Comparison of ENCODE assay signal across 9 mouse cellular contexts in genomic region chr1:52230404-52230803, GRCm38 (mm10). TPM values are rescaled to one million over a fixed set of nuclear protein-coding genes. Genes with fewer than 3 reads are reported as not detected.
A peak's percentile ranks its signal among the peaks of the same experiment; 100 is the strongest.
DNase-seq lines count a peak whose midpoint lies in the region; ATAC-seq and TF ChIP-seq lines count a peak whose summit lies in the region.
"Had no signal": no experiment of that assay in that cellular context is flagged by ENCODE, and none has a peak within 500 bp of the region (broad histone marks: within the 10 kb centered on the region; RNA-seq: fewer than 3 reads in every experiment).

No protein-coding gene starts in this region.

- no peaks in the 10 kb centered on the region for H3K27me3 ChIP-seq in heart, postnatal 0 days (ENCODE audit: control insufficient read depth, insufficient read depth, low read length)
- peaks cover 5% of the 10 kb centered on the region for H3K27me3 ChIP-seq in CH12.LX (replicated peaks)
- 0 out of 2 replicates have a peak, but pooled peaks cover 2% of the 10 kb centered on the region for H3K27me3 ChIP-seq in liver, embryonic 13.5 days

- WGBS in heart, postnatal 0 days = 46% methylated on average over 1 of the region's 1 CpGs
- WGBS in liver, embryonic 13.5 days (ENCODE audit: insufficient replicate concordance) = 24% methylated on average over 1 of the region's 1 CpGs

- ATAC-seq in heart, postnatal 0 days (ENCODE audit: insufficient read depth, low read depth) = no peak
- no peak for ATAC-seq in liver, embryonic 13.5 days (ENCODE audit: low read depth)

- H3K36me3 ChIP-seq in heart, postnatal 0 days (replicated peaks; ENCODE audit: control insufficient read depth, insufficient read depth, low read length) = no peaks in the 10 kb centered on the region
- peaks cover 0 to 2% of the 10 kb centered on the region in 2 experiments for H3K36me3 ChIP-seq in CH12.LX (replicated peaks in 1 of 2; ENCODE audit: control insufficient read depth in 1 of 2, insufficient read depth in 1 of 2, low read length in 1 of 2)
- H3K36me3 ChIP-seq in liver, embryonic 13.5 days = no peaks in the 10 kb centered on the region

- intact Hi-C loops in heart, postnatal 14 days (cut with DNase I) = loop anchor here (5.0 kb wide), 2 partner anchors 43 to 63 kb away; no protein-coding TSS in a partner anchor

- H3K27ac ChIP-seq in heart, postnatal 0 days (ENCODE audit: low read depth) = no peak overlapping the region
- no peak overlapping the region for H3K27ac ChIP-seq in CH12.LX (ENCODE audit: insufficient read depth, low read depth)
- peak overlapping the region; percentile 44 for H3K27ac ChIP-seq in liver, embryonic 13.5 days

- H3K9ac ChIP-seq in heart, postnatal 0 days (replicated peaks; ENCODE audit: low read depth, low read length) = no peak overlapping the region
- H3K9ac ChIP-seq in CH12.LX (ENCODE audit: insufficient read depth, low read depth) = peak overlapping the region; percentile 94
- peak overlapping the region; percentile 96; the same call in 1 of the 2 replicates for H3K9ac ChIP-seq in liver, embryonic 13.5 days

- no peak for TF ChIP-seq RAD21 in CH12.LX (IDR thresholded peaks at IDR 0.05; ENCODE audit: low read depth, low read length)

- no peaks in the 10 kb centered on the region for H3K9me3 ChIP-seq in heart, postnatal 0 days (replicated peaks; ENCODE audit: control insufficient read depth, low read length)
- H3K9me3 ChIP-seq in CH12.LX (replicated peaks; ENCODE audit: low read length) = no peaks in the 10 kb centered on the region
- no peaks in the 10 kb centered on the region for H3K9me3 ChIP-seq in liver, embryonic 13.5 days (replicated peaks)

- peaks cover 20% of the 10 kb centered on the region for H3K4me1 ChIP-seq in heart, postnatal 0 days (ENCODE audit: control insufficient read depth, insufficient read depth)
- peaks cover 2 to 28% of the 10 kb centered on the region in 2 experiments; a peak in 3 of 4 replicates for H3K4me1 ChIP-seq in CH12.LX (ENCODE audit: control insufficient read depth in 1 of 2, insufficient read depth in 2 of 2)
- peaks cover 40% of the 10 kb centered on the region for H3K4me1 ChIP-seq in liver, embryonic 13.5 days (replicated peaks)

- TF ChIP-seq POLR2A in CH12.LX (IDR thresholded peaks at IDR 0.05; ENCODE audit: low read depth, low read length) = no peak

- peaks cover 39% of the 10 kb centered on the region for H3K79me2 ChIP-seq in CH12.LX (replicated peaks; ENCODE audit: control insufficient read depth, extremely low read depth, insufficient read depth, poor library complexity, severe bottlenecking)

- peak overlapping the region; percentile 78 for H3K4me2 ChIP-seq in heart, postnatal 0 days (ENCODE audit: low read depth, low read length)
- H3K4me2 ChIP-seq in CH12.LX (ENCODE audit: insufficient read depth, low read depth, poor library complexity, severe bottlenecking) = peak overlapping the region; percentile 99
- peak overlapping the region; percentile 97 for H3K4me2 ChIP-seq in liver, embryonic 13.5 days

- dilution Hi-C loops in CH12.LX (cut with MboI; ENCODE audit: extremely low pct_ligation_motif_present, extremely low pct_unique_long_range_greater_than_20kb, low sequenced_read_pairs) = no loop called here

- TF ChIP-seq EP300 in heart, postnatal 0 days (IDR thresholded peaks at IDR 0.05; ENCODE audit: low read depth) = no peak
- no peak for TF ChIP-seq EP300 in CH12.LX (IDR thresholded peaks at IDR 0.05; ENCODE audit: low read length)

- no peak for DNase-seq in heart, postnatal 0 days (ENCODE audit: low spot score)
- no peak for DNase-seq in heart, postnatal 14 days
- no peak for DNase-seq in CH12.LX (ENCODE audit: extremely low read depth)
- DNase-seq in MEL-GATA-1-ER (ENCODE audit: extremely low read depth, low read depth) = peak; percentile 15
- no peak for DNase-seq in liver, embryonic 13.5 days
- DNase-seq in thymus, postnatal 25 days = no peak
- DNase-seq in left cerebral cortex, adult 9 months (ENCODE audit: low spot score in 2 of 2) = no peak
- DNase-seq: embryo, embryonic 11 days; gastrocnemius, postnatal 25 days had no signal

- no peak for TF ChIP-seq CTCF in heart, postnatal 0 days (IDR thresholded peaks at IDR 0.05; ENCODE audit: low read depth)
- no peak for TF ChIP-seq CTCF in CH12.LX (conservative IDR thresholded peaks at IDR 0.05 in 1 of 2, IDR thresholded peaks at IDR 0.05 in 1 of 2; ENCODE audit: low read depth in 2 of 2, low read length in 2 of 2)

- in situ Hi-C loops in CH12.LX (cut with MboI; ENCODE audit: low pct_ligation_motif_present, low pct_unique_long_range_greater_than_20kb, low sequenced_read_pairs) = no loop called here

- 0 out of 2 replicates have a peak overlapping the region, but pooled peaks have one; percentile 5 for H3K4me3 ChIP-seq in heart, postnatal 0 days (ENCODE audit: low read depth, low read length)
- peak overlapping the region; percentile 35 to 94 (median 63) for H3K4me3 ChIP-seq in CH12.LX (replicated peaks in 1 of 3; ENCODE audit: low read depth in 2 of 3, low read length in 2 of 3, poor library complexity in 1 of 3)
- H3K4me3 ChIP-seq in liver, embryonic 13.5 days (replicated peaks) = peak overlapping the region; percentile 95

TF ChIP-seq in CH12.LX, 34 proteins besides CTCF, POLR2A, EP300 and RAD21:
- TF ChIP-seq MAX (IDR thresholded peaks at IDR 0.05; ENCODE audit: low read length) (no peak), CHD1 (IDR thresholded peaks at IDR 0.05; ENCODE audit: low read depth, low read length) (0 out of 2 replicates have a peak, but pooled peaks have one; percentile 2), PAX5 (IDR thresholded peaks at IDR 0.05; ENCODE audit: low read length) (no peak)
TF ChIP-seq in CH12.LX: peak in this region for 1.

RNA-seq across cellular contexts. Expression of gene Gls, which starts 2.6 kb away (rescaled TPM):
- total RNA-seq in heart, postnatal 0 days (2014; rRNA removed; ENCODE audit: low replicate concordance) = 73.6 and 83.4 TPM in 2 replicates
- 12.1 and 13.7 TPM in 2 replicates for polyA plus RNA-seq in heart, postnatal 0 days (2015; fragmentation: Nextera tagmentation; extraction: Ambion mirVana)
- 10 to 100 TPM; 86.3 to 94.6 TPM for total RNA-seq in heart, postnatal 14 days (2021)
- total RNA-seq in CH12.LX (2012; rRNA removed) = 107 and 132 TPM in 2 replicates
- total RNA-seq in CH12.LX (2014; rRNA removed) = 182 and 270 TPM in 2 replicates
- polyA plus RNA-seq in CH12.LX (2012; ENCODE audit: insufficient read length, low read depth) = 126 and 150 TPM in 2 replicates
- polyA plus RNA-seq in liver, embryonic 13.5 days (2015; fragmentation: Nextera tagmentation; extraction: Ambion mirVana) = 8.0 and 9.8 TPM in 2 replicates

Comparison
In these comparisons a context has a peak if more than half of its experiments do, and no peak if none do; other contexts are left out.
1. H3K4me3 ChIP-seq: peak in every context shown above with its lines; median percentile 95 in liver, embryonic 13.5 days; 63 in CH12.LX; 5 in heart, postnatal 0 days.